Mouse (Mus musculus) embryonic facial prominence, embryonic 11.5 days (tissue): ENCODE measurements around the gene Kcnh3. TPM values are rescaled to one million over a fixed set of nuclear protein-coding genes. Genes with fewer than 3 reads are reported as not detected.
"Not testable (repeated sequence)": the region's sequence is repeated elsewhere in the genome, so short reads cannot be mapped to it uniquely, and the experiment has no call there.

Source experiments
- ATAC-seq: fragments of 200-750 bp; cut with Nextera tagmentation; replicated peaks from 2 replicates; pipeline ENCODE4 v1.8.0; 2017; ENCODE audit warnings: low read depth; ENCODE audit not compliant: insufficient number of reproducible peaks, low FRiP score, low TSS enrichment
- DNase-seq: peaks from one replicate; pipeline ENCODE4 v3.0.0-alpha.2; 2015; ENCODE audit warnings: low spot score
- H3K27ac ChIP-seq: fragments of 300-500 bp; sonication (generic); replicated peaks from 2 replicates; pipeline ENCODE4 v1.5.1; 2014; ENCODE audit warnings: mild to moderate bottlenecking, low read depth, low read length, control low read depth
- H3K27me3 ChIP-seq: fragments of 300-500 bp; sonication (generic); 2 replicates; pipeline ENCODE4 v1.6.1; 2014; ENCODE audit warnings: mild to moderate bottlenecking, low read length, moderate library complexity, mixed read lengths; ENCODE audit not compliant: control insufficient read depth, insufficient read depth
- H3K36me3 ChIP-seq: fragments of 300-500 bp; sonication (generic); replicated peaks from 2 replicates; pipeline ENCODE4 v1.6.1; 2014; ENCODE audit warnings: low read depth, mild to moderate bottlenecking, low read length, moderate library complexity, mixed read lengths; ENCODE audit not compliant: control insufficient read depth, insufficient read depth
- H3K4me1 ChIP-seq: fragments of 300-500 bp; sonication (generic); 2 replicates; pipeline ENCODE4 v1.6.1; 2014; ENCODE audit warnings: low read length, mixed read lengths; ENCODE audit not compliant: control insufficient read depth, insufficient read depth
- H3K4me2 ChIP-seq: fragments of 300-500 bp; sonication (generic); 2 replicates; pipeline ENCODE4 v1.6.1; 2014; ENCODE audit warnings: low read depth, mild to moderate bottlenecking, control low read depth, low read length, moderate library complexity
- H3K4me3 ChIP-seq: fragments of 300-500 bp; sonication (generic); 2 replicates; pipeline ENCODE4 v1.5.1; 2014; ENCODE audit warnings: low read depth, low read length, control low read depth
- H3K9ac ChIP-seq: fragments of 300-500 bp; sonication (generic); replicated peaks from 2 replicates; pipeline ENCODE4 v1.6.1; 2014; ENCODE audit warnings: mild to moderate bottlenecking, control low read depth, low read length
- H3K9me3 ChIP-seq: fragments of 300-500 bp; sonication (generic); replicated peaks from 2 replicates; pipeline ENCODE4 v1.6.1; 2016; ENCODE audit warnings: mild to moderate bottlenecking, low read length, inconsistent platforms, mixed read lengths; ENCODE audit not compliant: control insufficient read depth
- WGBS: fragments of 180-500 bp; shearing (Covaris S2); extraction: QIAGEN DNeasy Blood & Tissue Kit; methylation state at CpG from one replicate; pipeline ENCODE4 v1.1.7; 2014; 5-methylcytosine and 5-hydroxymethylcytosine counted together
- polyA plus RNA-seq: library from polyadenylated mRNA; unstranded; fragments of >200 nt; fragmentation: Nextera tagmentation; extraction: Ambion mirVana; gene quantifications from 2 replicates; pipeline ENCODE4 v1.2.1, GENCODE M21; 2014

The Kcnh3 gene
- polyA plus RNA-seq, 1 experiment from 2014 or later: 0.25 TPM

DNA sequence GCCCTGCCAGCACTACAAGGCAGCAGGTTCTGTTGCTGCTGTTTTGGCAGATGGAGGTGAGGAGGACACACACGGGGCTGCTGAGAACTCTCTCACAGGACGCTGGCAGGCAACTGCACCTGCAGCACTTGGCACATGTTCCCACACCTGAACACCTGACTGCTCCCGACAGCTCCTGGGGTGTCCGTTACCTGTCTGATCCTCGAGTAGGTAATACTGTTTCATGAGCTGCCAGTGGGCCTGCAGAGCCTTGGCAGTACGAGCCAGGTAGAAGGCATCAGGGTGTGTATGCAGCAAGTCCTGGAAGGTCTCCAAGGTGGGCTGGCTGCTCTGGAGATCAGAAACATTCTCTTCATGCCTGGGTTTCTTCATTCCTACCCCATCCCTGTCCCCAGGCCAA lies 22.1 kb downstream of the Kcnh3 start:
- H3K27ac ChIP-seq, H3K4me2 ChIP-seq, H3K9me3 ChIP-seq, ATAC-seq, H3K4me3 ChIP-seq, H3K9ac ChIP-seq, H3K36me3 ChIP-seq, H3K27me3 ChIP-seq, DNase-seq, H3K4me1 ChIP-seq: not testable (repeated sequence)
- 84% methylated on average over 6 of the region's 6 CpGs for WGBS

DNA sequence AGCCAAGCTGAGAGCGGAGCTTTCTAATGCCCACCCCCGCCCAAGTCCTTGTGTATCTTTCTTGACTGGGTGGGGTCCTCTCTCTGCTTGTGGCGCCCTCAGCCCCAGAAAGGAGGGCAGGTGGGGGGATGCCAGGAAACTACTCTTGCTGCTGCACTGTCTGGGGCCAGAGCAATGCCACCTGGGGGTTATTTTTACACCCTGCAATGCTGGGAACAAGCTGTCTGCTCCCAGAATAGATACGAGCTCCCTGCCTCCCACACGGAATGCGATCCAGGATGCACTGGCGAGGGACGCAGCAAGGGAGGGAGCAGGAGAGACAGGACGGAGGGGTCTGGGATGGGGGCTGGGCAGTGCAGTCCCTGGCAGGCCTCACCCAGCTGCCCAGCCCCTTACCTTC lies 24.3 kb downstream of the Kcnh3 start:
- no peak for DNase-seq
- H3K36me3 ChIP-seq: peaks cover 9% of the 10 kb centered on the region
- WGBS: 82% methylated on average over 9 of the region's 9 CpGs

DNA sequence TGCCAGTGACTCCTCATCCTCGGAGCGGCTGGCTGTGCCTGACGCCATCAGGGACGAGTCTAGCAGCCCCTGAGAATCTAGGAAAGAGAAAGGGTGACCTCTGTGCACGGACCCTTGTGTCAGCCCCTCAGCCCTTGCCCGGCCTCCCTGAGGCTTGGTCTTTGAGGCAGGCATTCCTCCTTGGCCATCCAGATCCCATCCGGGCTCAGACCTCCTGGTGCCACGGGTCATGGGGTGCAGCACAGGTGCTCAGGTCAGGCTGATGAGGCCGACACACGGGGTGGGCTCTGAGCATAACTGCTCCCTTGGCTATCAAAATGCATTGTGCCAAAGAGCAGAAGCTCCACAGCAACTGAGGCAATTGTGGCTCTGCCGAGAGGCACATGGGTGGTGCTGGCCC lies 25.3 kb downstream of the Kcnh3 start:
- no peak overlapping the region for H3K4me3 ChIP-seq
- no peak overlapping the region for H3K27ac ChIP-seq
- no peaks in the 10 kb centered on the region for H3K27me3 ChIP-seq
- peaks cover 3% of the 10 kb centered on the region for H3K36me3 ChIP-seq
- 91% methylated on average over 11 of the region's 11 CpGs for WGBS
- no peak for DNase-seq
- no peak for ATAC-seq
- H3K4me2 ChIP-seq: no peak overlapping the region
- H3K9me3 ChIP-seq: no peaks in the 10 kb centered on the region
- H3K9ac ChIP-seq: no peak overlapping the region
- no peaks in the 10 kb centered on the region; the same call in 1 of the 2 replicates for H3K4me1 ChIP-seq

More for the DNA sequence above, 24.3 kb downstream of the Kcnh3 start:
- no peaks in the 10 kb centered on the region for H3K27me3 ChIP-seq
- no peak overlapping the region for H3K27ac ChIP-seq
- no peaks in the 10 kb centered on the region; the same call in 1 of the 2 replicates for H3K4me1 ChIP-seq
- no peak for ATAC-seq
- H3K4me3 ChIP-seq: no peak overlapping the region
- no peak overlapping the region for H3K4me2 ChIP-seq
- H3K9ac ChIP-seq: no peak overlapping the region
- H3K9me3 ChIP-seq: no peaks in the 10 kb centered on the region

DNA sequence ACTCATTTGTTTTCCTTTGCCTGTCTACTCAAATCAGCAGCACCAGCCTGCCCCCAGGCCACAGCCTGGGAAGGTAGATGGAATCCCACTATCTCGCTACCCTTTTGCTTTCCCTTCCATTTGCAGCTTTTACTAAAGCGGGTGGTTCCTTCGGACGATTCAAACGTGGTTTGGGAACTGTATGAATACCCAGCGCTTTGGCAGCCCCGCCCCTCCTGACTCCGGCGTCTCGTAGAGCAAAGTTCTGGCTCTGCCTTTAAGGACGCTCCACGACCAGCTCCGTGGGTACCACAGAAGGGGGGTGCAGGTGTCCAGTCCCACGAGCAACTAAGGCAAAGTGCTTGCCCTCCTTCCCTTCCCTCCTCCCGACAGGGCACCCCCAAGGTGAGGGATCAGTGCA lies 26.4 kb downstream of the Kcnh3 start:
- H3K4me2 ChIP-seq: peak overlapping the region; percentile 51
- 3% methylated on average over 14 of the region's 15 CpGs for WGBS
- H3K36me3 ChIP-seq, H3K9me3 ChIP-seq, H3K4me1 ChIP-seq, H3K27ac ChIP-seq, DNase-seq, H3K27me3 ChIP-seq: not testable (repeated sequence)
- peak overlapping the region; percentile 57 for H3K9ac ChIP-seq
- H3K4me3 ChIP-seq: peak overlapping the region; percentile 55
- ATAC-seq: peak; percentile 24

DNA sequence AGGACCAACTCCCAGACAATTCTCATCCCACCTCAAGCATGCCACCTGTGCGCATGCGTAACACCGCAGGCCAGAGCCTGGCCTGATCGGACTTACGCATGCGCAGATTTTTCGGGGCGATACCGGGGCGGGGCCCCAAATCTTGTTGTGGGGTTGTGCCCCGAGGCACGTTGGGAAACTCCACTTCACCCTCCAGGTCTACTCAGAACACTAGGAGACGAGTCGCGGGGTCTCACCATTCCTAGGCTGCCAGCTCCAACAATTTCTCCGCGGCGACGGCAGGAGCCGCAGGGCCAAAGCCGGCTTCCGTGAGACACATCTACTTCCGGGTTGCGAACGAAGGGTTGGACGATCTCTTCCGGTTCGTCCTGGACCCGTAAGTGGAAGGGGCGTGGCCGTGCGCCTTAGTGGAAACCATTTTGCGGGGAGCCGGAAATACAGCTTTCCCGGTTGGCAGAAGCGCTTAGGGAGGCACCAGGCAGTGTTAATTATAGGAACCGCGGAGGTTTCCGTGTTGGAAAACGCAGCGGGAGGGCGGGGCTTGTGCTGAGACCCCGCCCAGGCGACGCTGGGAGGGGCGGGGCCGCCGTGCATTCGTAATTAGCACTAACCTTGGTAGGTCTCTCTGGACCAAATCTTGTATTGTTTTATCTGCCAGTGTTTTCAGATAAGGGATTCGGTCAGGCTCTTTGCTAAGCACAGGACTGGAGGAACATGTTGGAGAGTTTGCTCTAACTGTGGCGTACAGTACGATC lies 27.1 kb downstream of the Kcnh3 start, which contains the start of gene Mcrs1:
Mcrs1 (minus strand) TSS at position 336 of the 755 bp plus-strand sequence.
- WGBS: under 1% methylated on average over 52 of the region's 52 CpGs
- peak; percentile 100 for DNase-seq

DNA sequence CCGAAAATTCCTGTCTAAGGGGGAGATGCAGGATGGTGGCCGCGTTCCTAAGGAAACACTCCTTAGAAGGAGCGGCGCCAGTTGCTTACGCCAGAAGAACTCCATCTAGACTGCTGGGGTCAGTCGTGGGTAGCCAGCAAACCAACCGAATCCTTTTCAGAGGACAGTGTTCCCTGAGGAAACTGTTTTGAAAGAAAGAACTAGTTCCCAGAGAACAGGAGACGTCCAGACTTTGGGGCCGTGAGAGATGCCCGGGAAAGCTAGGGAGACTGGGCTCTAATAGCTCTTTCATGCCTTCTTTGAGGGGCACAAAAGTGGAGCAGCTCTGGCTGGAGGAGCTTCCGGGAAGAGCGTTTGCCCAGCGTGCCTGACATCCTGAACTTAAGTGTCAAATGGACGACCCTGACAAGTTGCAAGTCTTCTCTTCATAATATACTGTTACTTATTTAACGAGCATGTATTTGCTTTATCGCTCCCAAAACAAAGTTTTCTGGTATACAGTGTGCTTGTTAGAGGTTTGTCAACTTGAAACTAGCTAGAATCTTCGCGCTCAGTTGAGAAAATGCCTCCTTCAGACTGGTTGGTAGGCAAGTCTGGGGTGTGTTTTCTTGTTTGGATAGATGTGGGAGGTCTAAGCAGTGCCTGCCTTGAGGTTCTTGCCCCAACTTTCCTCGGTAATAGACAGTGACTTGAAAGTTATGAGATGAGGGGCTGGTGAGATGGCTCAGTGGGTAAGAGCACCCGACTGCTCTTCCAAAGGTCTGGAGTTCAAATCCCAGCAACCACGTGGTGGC lies 27.9 kb downstream of the Kcnh3 start:
- DNase-seq: no peak
- 4% methylated on average over 22 of the region's 22 CpGs for WGBS

More for the DNA sequence above, 27.1 kb downstream of the Kcnh3 start, which contains the start of gene Mcrs1:
- peak; percentile 83 for ATAC-seq
- no peaks in the 10 kb centered on the region; the same call in 1 of the 2 replicates for H3K4me1 ChIP-seq
- peak within 1 kb of the TSS; percentile 55 for H3K4me3 ChIP-seq
- H3K9ac ChIP-seq: peak within 1 kb of the TSS; percentile 71
- no peaks in the 10 kb centered on the region for H3K27me3 ChIP-seq
- peaks cover 3% of the 10 kb centered on the region for H3K36me3 ChIP-seq
- H3K4me2 ChIP-seq: peak within 1 kb of the TSS; percentile 81
- H3K9me3 ChIP-seq: no peaks in the 10 kb centered on the region
- H3K27ac ChIP-seq: peak within 1 kb of the TSS; percentile 92

DNA sequence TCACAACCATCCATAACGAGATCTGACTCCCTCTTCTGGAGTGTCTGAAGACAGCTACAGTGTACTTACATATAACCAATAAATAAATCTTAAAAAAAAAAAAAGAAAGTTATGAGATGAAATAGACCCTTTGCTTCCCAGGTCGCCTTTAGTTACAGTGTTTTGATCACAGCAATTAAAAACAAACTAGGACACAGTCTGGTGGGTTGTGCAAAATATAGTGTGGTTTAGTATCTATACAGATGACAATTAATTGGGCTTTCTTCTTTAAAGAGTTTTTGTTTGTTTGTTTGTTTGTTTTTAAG lies 28.5 kb downstream of the Kcnh3 start:
- not testable (repeated sequence) for DNase-seq, H3K4me2 ChIP-seq, H3K27me3 ChIP-seq, H3K4me1 ChIP-seq, H3K9ac ChIP-seq, H3K36me3 ChIP-seq, H3K9me3 ChIP-seq, ATAC-seq, H3K4me3 ChIP-seq
- peak overlapping the region; percentile 92; the same call in 1 of the 2 replicates for H3K27ac ChIP-seq
- WGBS: 33% methylated on average over 2 of the region's 2 CpGs

More for the DNA sequence above, 27.9 kb downstream of the Kcnh3 start:
- peak overlapping the region; percentile 81 for H3K4me2 ChIP-seq
- no peaks in the 10 kb centered on the region for H3K27me3 ChIP-seq
- H3K4me3 ChIP-seq: peak overlapping the region; percentile 55
- no peaks in the 10 kb centered on the region; the same call in 1 of the 2 replicates for H3K4me1 ChIP-seq
- H3K9me3 ChIP-seq: no peaks in the 10 kb centered on the region
- peak; percentile 19; the same call in 1 of the 2 replicates for ATAC-seq
- H3K27ac ChIP-seq: peak overlapping the region; percentile 92
- peak overlapping the region; percentile 64 for H3K9ac ChIP-seq
- H3K36me3 ChIP-seq: no peaks in the 10 kb centered on the region

DNA sequence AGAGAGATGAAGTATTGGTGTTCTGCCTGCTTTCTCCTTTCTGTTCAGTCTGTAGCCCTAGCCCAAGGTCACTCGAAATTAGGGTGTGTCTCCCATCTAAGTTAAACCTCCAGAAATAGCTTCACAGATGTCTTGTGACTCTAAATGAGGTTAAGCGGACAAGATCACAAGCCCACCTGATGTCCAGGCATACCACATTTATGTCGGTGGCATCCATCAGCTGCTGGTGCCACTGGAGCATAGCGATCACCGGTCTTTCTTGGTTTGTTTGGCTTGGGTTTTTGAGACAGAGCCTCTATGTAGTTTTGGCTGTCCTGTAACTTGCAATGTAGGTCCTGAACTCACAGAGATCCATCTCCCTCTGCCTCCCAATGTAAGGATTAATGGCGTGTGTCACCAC lies 29.1 kb downstream of the Kcnh3 start:
- no peaks in the 10 kb centered on the region for H3K36me3 ChIP-seq
- H3K27me3 ChIP-seq: no peaks in the 10 kb centered on the region
- H3K9ac ChIP-seq: no peak overlapping the region
- no peak overlapping the region for H3K4me2 ChIP-seq
- H3K9me3 ChIP-seq: no peaks in the 10 kb centered on the region
- WGBS: 93% methylated on average over 6 of the region's 6 CpGs
- H3K4me3 ChIP-seq: no peak overlapping the region
- no peaks in the 10 kb centered on the region; the same call in 1 of the 2 replicates for H3K4me1 ChIP-seq
- ATAC-seq: no peak
- no peak overlapping the region for H3K27ac ChIP-seq
- no peak for DNase-seq
